Mouse (Mus musculus): ENCODE measurements at regions not wholly inside any gene's neighbourhood (a gene's known extent, or its start where the extent isn't known, plus 50 kb on each side); places are given as distances from the start of the nearest gene placed in this dataset.
A peak's percentile ranks its signal among the peaks of the same experiment; 100 is the strongest.
"Not testable (repeated sequence)": the region's sequence is repeated elsewhere in the genome, so short reads cannot be mapped to it uniquely, and the experiment has no call there.

DNA sequence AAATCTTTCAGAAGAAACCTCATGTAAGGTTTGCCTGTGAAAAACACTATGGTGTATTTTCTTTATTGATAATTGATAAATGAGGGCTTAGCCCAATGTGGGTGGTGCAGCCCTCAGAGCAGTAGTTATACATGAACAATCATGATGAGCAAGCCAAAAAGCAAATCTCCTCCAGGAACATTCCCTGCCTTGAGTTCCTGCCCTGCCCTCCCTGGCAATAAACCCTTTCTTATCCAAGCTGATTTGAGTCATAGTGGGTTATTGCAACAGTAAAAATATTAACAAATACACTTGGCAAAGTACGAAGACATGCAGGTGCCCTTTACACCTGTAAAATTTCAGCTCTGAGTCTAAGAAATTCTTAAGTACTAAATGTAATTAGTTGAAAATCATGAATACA lies 229.8 kb downstream of the Casp12 start:
- Histone ChIP-seq H3K27me3 (ENCODE audit: control insufficient read depth, insufficient read depth, low read depth, low read length) (no peaks in the 10 kb centered on the region), H3K9me3 (replicated peaks; ENCODE audit: control insufficient read depth, low read length, poor library complexity, severe bottlenecking) (no peaks in the 10 kb centered on the region), H3K4me1 (ENCODE audit: control insufficient read depth, insufficient read depth, low read length) (no peaks in the 10 kb centered on the region), H3K27ac (ENCODE audit: low read length) (no peak overlapping the region), H3K9ac (ENCODE audit: low read depth, low read length) (no peak overlapping the region), H3K4me3 (ENCODE audit: low read depth, low read length) (no peak overlapping the region), H3K4me2 (ENCODE audit: low read length) (no peak overlapping the region), H3K36me3 (ENCODE audit: control insufficient read depth, insufficient read depth, low read length) (no peaks in the 10 kb centered on the region)
- ATAC-seq, result no peak
- WGBS, result 95% methylated on average over 1 of the region's 1 CpGs

GRCm38 (mm10) chr9:5578168-5578567 lies 232.9 kb downstream of the Casp12 start:
- not testable (repeated sequence) for H3K4me1 ChIP-seq (ENCODE audit: control insufficient read depth, insufficient read depth, low read length); H3K36me3 ChIP-seq (ENCODE audit: control insufficient read depth, insufficient read depth, low read length); H3K9ac ChIP-seq (ENCODE audit: low read depth, low read length); H3K27ac ChIP-seq (ENCODE audit: low read length); H3K4me3 ChIP-seq (ENCODE audit: low read depth, low read length); H3K9me3 ChIP-seq (replicated peaks; ENCODE audit: control insufficient read depth, low read length, poor library complexity, severe bottlenecking); H3K4me2 ChIP-seq (ENCODE audit: low read length); H3K27me3 ChIP-seq (ENCODE audit: control insufficient read depth, insufficient read depth, low read depth, low read length); ATAC-seq
- 90% methylated on average over 11 of the region's 11 CpGs for WGBS

DNA sequence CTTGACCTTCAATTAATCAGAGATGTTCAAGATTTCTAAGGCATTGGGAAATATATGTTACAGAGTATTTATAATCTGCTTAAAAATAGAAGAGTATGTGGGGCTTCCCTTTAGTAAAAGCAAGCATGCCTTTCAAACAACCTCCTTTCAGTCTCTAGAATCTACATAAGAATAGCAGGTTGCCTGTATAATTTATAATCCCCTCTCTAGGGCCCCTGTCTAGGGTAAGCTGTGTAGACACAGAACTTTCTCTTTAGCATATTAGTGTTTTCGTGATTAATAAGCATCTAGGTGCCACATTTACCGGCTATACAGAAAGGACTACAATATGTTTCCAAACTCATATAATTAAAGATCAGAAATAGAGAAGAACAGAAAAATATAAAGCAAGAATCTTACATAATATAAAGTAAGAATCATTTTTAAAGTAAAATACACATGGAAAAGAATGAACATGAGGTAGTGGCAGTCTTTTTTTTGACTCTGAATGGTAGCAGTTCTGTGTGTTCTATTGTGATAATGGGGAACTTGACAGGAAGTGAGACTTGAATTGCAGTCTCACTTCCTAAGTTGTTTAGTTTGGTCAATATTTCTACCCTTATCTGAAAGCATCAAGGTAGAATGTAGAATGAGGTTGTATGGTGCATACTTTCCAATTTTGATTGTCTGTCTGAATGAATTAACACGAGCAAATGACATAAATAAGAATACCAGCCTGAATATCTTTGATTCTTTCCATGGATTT lies 250.8 kb downstream of the Casp12 start:
- ATAC-seq, result no peak
- no peaks in the 10 kb centered on the region for H3K9me3 ChIP-seq (replicated peaks; ENCODE audit: control insufficient read depth, low read length, poor library complexity, severe bottlenecking)
- no peaks in the 10 kb centered on the region for H3K4me1 ChIP-seq (ENCODE audit: control insufficient read depth, insufficient read depth, low read length)
- 52% methylated on average over 3 of the region's 3 CpGs for WGBS
- no peak overlapping the region for H3K4me3 ChIP-seq (ENCODE audit: low read depth, low read length)
- no peaks in the 10 kb centered on the region for H3K27me3 ChIP-seq (ENCODE audit: control insufficient read depth, insufficient read depth, low read depth, low read length)
- no peak overlapping the region for H3K4me2 ChIP-seq (ENCODE audit: low read length)
- no peak overlapping the region for H3K27ac ChIP-seq (ENCODE audit: low read length)
- no peak overlapping the region for H3K9ac ChIP-seq (ENCODE audit: low read depth, low read length)
- H3K36me3 ChIP-seq (ENCODE audit: control insufficient read depth, insufficient read depth, low read length), result no peaks in the 10 kb centered on the region

DNA sequence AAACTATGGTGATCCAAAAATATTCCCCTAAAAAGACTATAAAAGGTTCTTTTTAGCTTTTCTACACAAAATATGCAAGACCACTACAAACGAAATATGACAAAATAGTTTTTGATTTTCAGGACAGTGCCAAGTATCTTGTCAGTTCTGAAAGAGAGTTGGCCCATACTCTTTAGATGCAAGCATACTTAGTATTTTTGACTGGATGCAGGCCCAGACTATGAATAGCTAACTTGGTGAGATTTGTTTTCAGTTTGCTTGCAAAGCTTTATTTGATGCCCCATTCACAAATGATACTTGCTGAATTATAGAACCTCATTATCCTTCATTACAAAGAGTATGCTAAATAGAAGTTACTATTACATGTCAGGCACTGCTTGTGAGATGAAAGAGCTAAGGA lies 258.8 kb downstream of the Casp12 start:
- no peak for ATAC-seq
- H3K27ac ChIP-seq (ENCODE audit: low read length), result no peak overlapping the region
- H3K36me3 ChIP-seq (ENCODE audit: control insufficient read depth, insufficient read depth, low read length), result no peaks in the 10 kb centered on the region
- H3K4me3 ChIP-seq (ENCODE audit: low read depth, low read length), result no peak overlapping the region
- H3K27me3 ChIP-seq (ENCODE audit: control insufficient read depth, insufficient read depth, low read depth, low read length), result no peaks in the 10 kb centered on the region
- 53% methylated on average over 1 of the region's 1 CpGs for WGBS
- 0 out of 2 replicates have a peak, but pooled peaks cover 2% of the 10 kb centered on the region for H3K9me3 ChIP-seq (replicated peaks; ENCODE audit: control insufficient read depth, low read length, poor library complexity, severe bottlenecking)
- H3K4me2 ChIP-seq (ENCODE audit: low read length), result no peak overlapping the region
- H3K9ac ChIP-seq (ENCODE audit: low read depth, low read length), result no peak overlapping the region
- H3K4me1 ChIP-seq (ENCODE audit: control insufficient read depth, insufficient read depth, low read length), result no peaks in the 10 kb centered on the region

- H3K9ac ChIP-seq (ENCODE audit: low read depth, low read length), result no peak overlapping the region
- H3K36me3 ChIP-seq (ENCODE audit: control insufficient read depth, insufficient read depth, low read length), result no peaks in the 10 kb centered on the region
Measured at GRCm38 (mm10) chr9:5605015-5605414, 259.8 kb downstream of the Casp12 start.

DNA sequence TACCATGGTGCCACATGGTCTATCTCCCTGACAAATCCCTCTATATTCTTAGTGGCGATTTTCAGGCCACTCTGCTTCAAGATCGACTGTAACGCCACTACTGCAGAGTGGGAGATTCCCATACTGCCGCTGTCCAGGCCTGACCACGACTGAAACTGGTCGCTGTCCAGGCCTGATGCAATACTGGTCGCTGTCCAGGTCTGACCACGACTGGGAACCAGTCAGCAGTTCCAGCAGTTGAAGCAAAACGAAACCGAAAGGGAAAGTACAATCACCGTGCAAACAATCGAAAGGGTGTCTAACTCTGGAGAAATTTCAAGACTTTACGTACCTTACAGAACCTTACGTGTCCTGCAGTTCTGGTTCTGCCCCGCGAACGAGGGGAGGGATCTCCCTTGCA lies 271.5 kb downstream of the Casp12 start:
- no peak for ATAC-seq
- H3K4me1 ChIP-seq (ENCODE audit: control insufficient read depth, insufficient read depth, low read length), result no peaks in the 10 kb centered on the region
- H3K4me3 ChIP-seq (ENCODE audit: low read depth, low read length), result no peak overlapping the region
- H3K27ac ChIP-seq (ENCODE audit: low read length), result no peak overlapping the region
- H3K36me3 ChIP-seq (ENCODE audit: control insufficient read depth, insufficient read depth, low read length), result no peaks in the 10 kb centered on the region
- H3K9ac ChIP-seq (ENCODE audit: low read depth, low read length), result no peak overlapping the region
- H3K4me2 ChIP-seq (ENCODE audit: low read length), result no peak overlapping the region
- H3K9me3 ChIP-seq (replicated peaks; ENCODE audit: control insufficient read depth, low read length, poor library complexity, severe bottlenecking), result no peaks in the 10 kb centered on the region
- H3K27me3 ChIP-seq (ENCODE audit: control insufficient read depth, insufficient read depth, low read depth, low read length), result no peaks in the 10 kb centered on the region
- WGBS, result 96% methylated on average over 17 of the region's 17 CpGs

More at GRCm38 (mm10) chr9:5605015-5605414, 259.8 kb downstream of the Casp12 start:
- Histone ChIP-seq H3K9me3 (replicated peaks; ENCODE audit: control insufficient read depth, low read length, poor library complexity, severe bottlenecking) (0 out of 2 replicates have a peak, but pooled peaks cover 2% of the 10 kb centered on the region), H3K4me3 (ENCODE audit: low read depth, low read length) (no peak overlapping the region), H3K4me1 (ENCODE audit: control insufficient read depth, insufficient read depth, low read length) (no peaks in the 10 kb centered on the region), H3K4me2 (ENCODE audit: low read length) (no peak overlapping the region), H3K27ac (ENCODE audit: low read length) (no peak overlapping the region), H3K27me3 (ENCODE audit: control insufficient read depth, insufficient read depth, low read depth, low read length) (no peaks in the 10 kb centered on the region)
- no peak for ATAC-seq

DNA sequence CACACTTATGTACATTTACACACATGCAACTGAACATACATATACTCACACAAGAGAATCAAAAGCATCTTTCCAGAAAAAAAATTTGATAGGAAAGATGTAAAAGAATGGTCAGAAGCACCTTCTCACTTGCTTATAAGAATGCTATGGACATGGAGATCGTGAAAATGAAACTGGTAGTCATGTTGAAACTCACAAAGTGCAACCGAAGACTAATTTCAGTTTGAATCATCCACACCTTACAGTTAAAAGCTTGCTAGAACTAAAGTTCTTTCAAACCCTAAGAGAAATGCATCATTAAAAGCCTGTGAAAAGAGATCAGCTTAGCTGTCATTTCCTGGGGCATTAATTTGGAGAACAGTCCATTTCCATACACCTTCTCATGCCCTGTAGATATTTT lies 278.2 kb downstream of the Casp12 start:
- H3K4me1 ChIP-seq (ENCODE audit: control insufficient read depth, insufficient read depth, low read length), result no peaks in the 10 kb centered on the region
- no peak overlapping the region for H3K27ac ChIP-seq (ENCODE audit: low read length)
- ATAC-seq, result no peak
- no peaks in the 10 kb centered on the region for H3K36me3 ChIP-seq (ENCODE audit: control insufficient read depth, insufficient read depth, low read length)
- H3K9ac ChIP-seq (ENCODE audit: low read depth, low read length), result no peak overlapping the region
- no peak overlapping the region for H3K4me3 ChIP-seq (ENCODE audit: low read depth, low read length)
- no peaks in the 10 kb centered on the region for H3K27me3 ChIP-seq (ENCODE audit: control insufficient read depth, insufficient read depth, low read depth, low read length)
- H3K9me3 ChIP-seq (replicated peaks; ENCODE audit: control insufficient read depth, low read length, poor library complexity, severe bottlenecking), result no peaks in the 10 kb centered on the region
- 85% methylated on average over 2 of the region's 2 CpGs for WGBS
- no peak overlapping the region for H3K4me2 ChIP-seq (ENCODE audit: low read length)

GRCm38 (mm10) chr9:5627521-5627920 lies 282.3 kb downstream of the Casp12 start:
- no peaks in the 10 kb centered on the region for H3K9me3 ChIP-seq (replicated peaks; ENCODE audit: control insufficient read depth, low read length, poor library complexity, severe bottlenecking)
- WGBS, result 76% methylated on average over 1 of the region's 1 CpGs
- H3K4me2 ChIP-seq (ENCODE audit: low read length), result no peak overlapping the region
- H3K36me3 ChIP-seq (ENCODE audit: control insufficient read depth, insufficient read depth, low read length), result no peaks in the 10 kb centered on the region
- H3K4me3 ChIP-seq (ENCODE audit: low read depth, low read length), result no peak overlapping the region
- H3K4me1 ChIP-seq (ENCODE audit: control insufficient read depth, insufficient read depth, low read length), result no peaks in the 10 kb centered on the region
- ATAC-seq, result no peak
- no peaks in the 10 kb centered on the region for H3K27me3 ChIP-seq (ENCODE audit: control insufficient read depth, insufficient read depth, low read depth, low read length)
- H3K27ac ChIP-seq (ENCODE audit: low read length), result no peak overlapping the region
- H3K9ac ChIP-seq (ENCODE audit: low read depth, low read length), result no peak overlapping the region

DNA sequence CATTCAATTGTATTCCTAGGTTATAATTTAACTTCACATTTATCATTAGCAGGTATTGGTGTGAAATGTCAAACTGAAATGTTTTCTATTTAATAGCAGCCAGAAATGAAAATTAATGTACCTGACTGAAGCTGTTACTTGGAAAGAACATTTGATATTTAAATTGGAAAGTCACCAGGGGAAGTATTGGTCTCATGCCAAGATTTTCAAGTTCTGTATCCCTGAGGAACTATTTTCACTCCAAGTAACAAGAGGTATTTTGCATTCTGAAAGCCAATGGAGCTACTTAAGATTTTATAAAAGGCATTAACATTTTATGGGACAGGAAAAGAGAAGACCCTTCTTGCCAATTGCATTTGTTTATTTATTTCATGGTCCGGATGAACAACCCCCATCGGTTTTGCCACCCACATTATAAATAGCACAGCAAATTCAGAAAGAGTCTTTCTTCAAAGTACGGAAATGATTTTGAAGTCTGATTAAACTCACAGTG lies 289.3 kb downstream of the Casp12 start:
- ATAC-seq, result peak; percentile 54

More for the DNA sequence above, 289.3 kb downstream of the Casp12 start:
- H3K4me2 ChIP-seq (ENCODE audit: low read length), result no peak overlapping the region
- WGBS, result 51% methylated on average over 3 of the region's 3 CpGs
- no peaks in the 10 kb centered on the region for H3K36me3 ChIP-seq (ENCODE audit: control insufficient read depth, insufficient read depth, low read length)
- no peaks in the 10 kb centered on the region for H3K27me3 ChIP-seq (ENCODE audit: control insufficient read depth, insufficient read depth, low read depth, low read length)
- H3K9me3 ChIP-seq (replicated peaks; ENCODE audit: control insufficient read depth, low read length, poor library complexity, severe bottlenecking), result no peaks in the 10 kb centered on the region
- no peak overlapping the region for H3K4me3 ChIP-seq (ENCODE audit: low read depth, low read length)
- H3K27ac ChIP-seq (ENCODE audit: low read length), result no peak overlapping the region
- H3K4me1 ChIP-seq (ENCODE audit: control insufficient read depth, insufficient read depth, low read length), result no peaks in the 10 kb centered on the region
- no peak overlapping the region for H3K9ac ChIP-seq (ENCODE audit: low read depth, low read length)
